Mouse (Mus musculus) ES-Bruce4 (cell line): Measurements from ENCODE around the gene Oaz1.

Source experiments
- CTCF ChIP-seq: IDR thresholded peaks from one replicate; pipeline ENCODE4 v1.8.1; 2011; ENCODE audit warnings: low read depth, low read length
- EP300 ChIP-seq: IDR thresholded peaks from 2 replicates; pipeline ENCODE4 v1.6.1; 2011; ENCODE audit warnings: low read depth, low read length; ENCODE audit not compliant: insufficient read depth
- POLR2A ChIP-seq: IDR thresholded peaks from one replicate; pipeline ENCODE4 v1.8.1; 2011; ENCODE audit warnings: low read length; ENCODE audit not compliant: insufficient read depth

DNA sequence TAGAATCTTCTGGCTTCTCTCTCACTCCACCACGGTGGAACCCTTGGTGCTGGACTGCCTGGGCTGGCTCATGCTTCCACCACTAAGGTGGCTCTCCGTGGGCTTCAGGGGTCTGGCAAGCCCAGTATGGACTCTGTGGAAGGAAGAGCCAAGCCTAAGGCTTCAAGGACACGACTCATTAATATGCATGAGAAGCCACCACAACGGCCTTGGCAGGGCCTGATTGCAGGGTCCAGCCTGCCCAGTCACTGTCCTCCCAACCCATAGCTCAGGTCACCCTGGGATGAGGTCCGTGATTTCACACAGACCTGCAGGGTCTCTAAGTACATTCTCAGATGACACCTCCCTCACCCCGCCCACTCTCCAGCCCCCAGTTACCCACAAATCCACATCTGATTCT is 13.4 kb downstream of the Oaz1 start:
- TF ChIP-seq CTCF (no peak), POLR2A (no peak), EP300 (no peak)
